Mouse (Mus musculus) lung, embryonic 16.5 days (tissue): Measurements from ENCODE around the gene Cryba1. TPM values are rescaled to one million over a fixed set of nuclear protein-coding genes. Genes with fewer than 3 reads are reported as not detected.
"Not testable (repeated sequence)": the region's sequence is repeated elsewhere in the genome, so short reads cannot be mapped to it uniquely, and the experiment has no call there.

Experiments used
- ATAC-seq: fragments of 200-750 bp; cut with Nextera tagmentation; 2 replicates; pipeline ENCODE4 v1.8.0; 2017; ENCODE audit warnings: low read depth, mild to moderate bottlenecking, moderate library complexity
- H3K27ac ChIP-seq: fragments of 300-500 bp; sonication (generic); 2 replicates; pipeline ENCODE4 v1.5.1; 2014; ENCODE audit warnings: mild to moderate bottlenecking, control low read depth, low read length
- H3K27me3 ChIP-seq: fragments of 300-500 bp; sonication (generic); 2 replicates; pipeline ENCODE4 v1.6.1; 2014; ENCODE audit warnings: low read depth, low read length, mixed read lengths; ENCODE audit not compliant: control insufficient read depth, insufficient read depth
- H3K36me3 ChIP-seq: fragments of 300-500 bp; sonication (generic); 2 replicates; pipeline ENCODE4 v1.6.1; 2014; ENCODE audit warnings: low read length; ENCODE audit not compliant: control insufficient read depth, insufficient read depth
- H3K4me1 ChIP-seq: fragments of 300-500 bp; sonication (generic); replicated peaks from 2 replicates; pipeline ENCODE4 v1.6.1; 2014; ENCODE audit warnings: low read length, mixed read lengths; ENCODE audit not compliant: control insufficient read depth, insufficient read depth
- H3K4me2 ChIP-seq: fragments of 300-500 bp; sonication (generic); 2 replicates; pipeline ENCODE4 v1.6.1; 2014; ENCODE audit warnings: low read depth, low read length, control low read depth
- H3K4me3 ChIP-seq: fragments of 300-500 bp; sonication (generic); 2 replicates; pipeline ENCODE4 v1.5.1; 2014; ENCODE audit warnings: mild to moderate bottlenecking, low read length, control low read depth
- H3K9ac ChIP-seq: fragments of 300-500 bp; sonication (generic); 2 replicates; pipeline ENCODE4 v1.6.1; 2014; ENCODE audit warnings: low read length, control low read depth
- H3K9me3 ChIP-seq: fragments of 300-500 bp; sonication (generic); 2 replicates; pipeline ENCODE4 v1.6.1; 2016; ENCODE audit warnings: low read length; ENCODE audit not compliant: control insufficient read depth
- WGBS: fragments of 180-500 bp; shearing (Covaris S2); extraction: QIAGEN DNeasy Blood & Tissue Kit; methylation state at CpG from one replicate; pipeline ENCODE4 v1.1.7; 2014; 5-methylcytosine and 5-hydroxymethylcytosine counted together
- polyA plus RNA-seq: library from polyadenylated mRNA; unstranded; fragments of >200 nt; fragmentation: Nextera tagmentation; extraction: Ambion mirVana; gene quantifications from 2 replicates; pipeline ENCODE4 v1.2.1, GENCODE M21; 2015

Gene Cryba1
- polyA plus RNA-seq, 1 experiment from 2014 or later: not detected

- Histone ChIP-seq H3K27ac (peak within 1 kb of the TSS; percentile 94), H3K9ac (peak within 1 kb of the TSS; percentile 96), H3K4me1 (peaks cover 38% of the 10 kb centered on the region), H3K4me3 (peak within 1 kb of the TSS; percentile 92), H3K4me2 (peak within 1 kb of the TSS; percentile 67), H3K36me3 (no peaks in the 10 kb centered on the region), H3K9me3 (no peaks in the 10 kb centered on the region), H3K27me3 (no peaks in the 10 kb centered on the region)
- 2% methylated on average over 55 of the region's 79 CpGs for WGBS
- ATAC-seq: peak; percentile 80
Measured at GRCm38 (mm10) chr11:77762783-77763672, 37.9 kb upstream of the Cryba1 start, which contains the start of gene Myo18a. Gene Myo18a, plus strand, starts transcription at chr11:77763246.

DNA sequence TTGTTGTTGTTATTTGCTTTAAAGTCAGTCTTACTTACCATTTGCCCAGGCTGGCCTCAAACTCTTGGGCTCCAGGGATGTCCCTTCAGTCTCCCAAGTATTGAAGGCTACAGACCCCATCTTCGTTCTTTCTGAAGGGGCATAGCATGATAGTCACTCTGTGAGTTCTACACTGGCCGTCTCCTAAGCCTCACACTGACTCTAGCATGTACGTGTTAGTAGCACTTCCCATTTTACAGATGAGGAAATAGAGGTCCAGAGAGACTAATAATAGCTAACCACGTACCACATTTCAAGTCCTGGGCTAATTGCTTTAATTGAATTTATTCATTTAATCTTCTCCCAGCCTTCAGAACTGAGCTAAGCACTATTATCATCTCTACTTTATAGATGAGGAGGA lies 34.9 kb upstream of the Cryba1 start:
- WGBS: 85% methylated on average over 4 of the region's 4 CpGs
- Histone ChIP-seq H3K27ac (no peak overlapping the region), H3K4me2 (no peak overlapping the region), H3K9me3 (no peaks in the 10 kb centered on the region), H3K36me3 (no peaks in the 10 kb centered on the region), H3K4me3 (no peak overlapping the region), H3K9ac (no peak overlapping the region), H3K4me1 (peaks cover 17% of the 10 kb centered on the region), H3K27me3 (no peaks in the 10 kb centered on the region)
- ATAC-seq: no peak

DNA sequence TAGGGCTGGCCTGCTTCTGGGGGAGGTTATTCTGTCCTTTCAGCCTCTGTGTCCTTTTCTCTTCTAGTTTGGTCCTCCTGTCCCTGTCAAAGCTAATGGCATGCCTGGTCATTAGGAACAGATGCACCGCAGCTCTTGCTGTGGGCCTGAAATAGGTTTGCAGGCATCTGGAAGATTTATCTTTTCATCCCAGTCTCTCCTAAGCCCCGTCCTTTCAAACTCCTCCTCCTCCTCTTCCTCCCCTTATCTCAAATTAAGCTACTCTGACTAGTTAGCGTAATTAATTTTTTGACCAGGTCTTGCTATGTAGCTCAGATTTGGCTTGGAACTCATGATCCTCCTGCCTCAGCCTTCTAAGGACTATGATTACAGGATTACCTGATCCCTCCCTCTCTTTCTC lies 28.4 kb upstream of the Cryba1 start:
- Histone ChIP-seq H3K4me3 (no peak overlapping the region), H3K9me3 (no peaks in the 10 kb centered on the region), H3K27me3 (no peaks in the 10 kb centered on the region), H3K9ac (no peak overlapping the region), H3K4me1 (no peaks in the 10 kb centered on the region), H3K27ac (no peak overlapping the region), H3K4me2 (no peak overlapping the region), H3K36me3 (no peaks in the 10 kb centered on the region)
- 68% methylated on average over 3 of the region's 3 CpGs for WGBS
- no peak for ATAC-seq

DNA sequence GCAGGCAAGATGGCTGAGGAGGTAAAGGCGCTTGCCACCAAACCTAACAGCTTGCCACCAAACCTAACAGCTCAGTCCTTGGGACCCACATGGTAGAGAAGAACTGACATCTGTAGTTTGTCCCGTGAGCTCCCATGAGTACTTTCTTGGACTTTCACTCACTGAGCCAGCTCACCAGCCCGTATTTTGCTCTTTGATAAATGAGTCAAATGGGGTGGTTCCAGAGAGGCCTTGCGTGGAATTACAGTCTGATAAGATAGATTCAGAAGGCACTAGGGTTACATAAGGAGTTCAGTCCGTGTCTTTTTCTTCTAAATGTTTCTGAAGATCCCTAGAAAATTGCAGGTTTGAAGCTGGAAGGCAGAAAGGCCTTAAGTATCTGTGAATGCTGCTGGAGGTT lies 27.4 kb upstream of the Cryba1 start:
- H3K9me3 ChIP-seq: no peaks in the 10 kb centered on the region
- no peak overlapping the region for H3K4me2 ChIP-seq
- ATAC-seq: no peak

DNA sequence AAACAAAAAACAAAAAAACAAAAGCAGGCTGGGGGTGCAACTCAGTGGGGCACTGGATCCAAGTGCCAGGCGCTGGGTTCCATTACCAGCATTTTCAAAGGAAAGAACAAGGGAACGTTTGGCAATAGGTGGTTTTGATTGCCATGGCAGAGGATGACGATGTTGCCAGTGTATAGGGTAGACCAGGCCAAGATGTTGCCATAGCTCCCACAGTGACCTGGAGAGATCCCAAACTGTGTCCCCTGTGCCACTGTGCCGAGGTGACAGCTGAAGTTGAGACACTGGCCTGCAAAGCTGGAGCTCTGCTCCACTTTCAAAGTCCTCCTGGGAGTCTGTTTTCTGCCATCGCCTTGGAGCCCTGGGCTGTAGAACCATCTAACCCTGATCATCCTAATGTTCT lies 23.9 kb upstream of the Cryba1 start:
- no peaks in the 10 kb centered on the region for H3K4me1 ChIP-seq
- H3K27me3 ChIP-seq: no peaks in the 10 kb centered on the region
- no peak overlapping the region for H3K4me2 ChIP-seq
- H3K9ac ChIP-seq: no peak overlapping the region
- no peak for ATAC-seq
- no peaks in the 10 kb centered on the region for H3K36me3 ChIP-seq
- 78% methylated on average over 5 of the region's 5 CpGs for WGBS
- H3K9me3 ChIP-seq: no peaks in the 10 kb centered on the region
- no peak overlapping the region for H3K27ac ChIP-seq
- no peak overlapping the region for H3K4me3 ChIP-seq

More for the DNA sequence above, 27.4 kb upstream of the Cryba1 start:
- Histone ChIP-seq H3K36me3 (no peaks in the 10 kb centered on the region), H3K27ac (no peak overlapping the region), H3K9ac (no peak overlapping the region), H3K4me3 (no peak overlapping the region), H3K27me3 (no peaks in the 10 kb centered on the region), H3K4me1 (no peaks in the 10 kb centered on the region)
- WGBS: 61% methylated on average over 5 of the region's 5 CpGs

DNA sequence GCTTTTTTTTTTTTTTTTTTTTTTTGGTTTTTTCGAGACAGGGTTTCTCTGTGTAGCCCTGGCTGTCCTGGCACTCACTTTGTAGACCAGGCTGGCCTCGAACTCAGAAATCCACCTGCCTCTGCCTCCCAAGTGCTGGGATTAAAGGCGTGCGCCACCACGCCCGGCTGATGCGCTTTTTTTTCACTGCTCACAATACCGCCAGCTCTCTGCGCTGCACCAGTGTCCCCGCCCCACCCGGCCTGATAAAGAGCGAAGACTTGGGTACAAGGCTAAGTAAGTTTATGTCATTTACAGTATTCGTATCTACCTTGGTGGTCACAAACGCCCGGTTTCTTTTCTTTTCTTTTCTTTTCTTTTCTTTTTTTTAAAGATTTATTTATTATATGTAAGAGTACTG lies 22.0 kb upstream of the Cryba1 start:
- not testable (repeated sequence) for H3K4me2 ChIP-seq, H3K9ac ChIP-seq, H3K27ac ChIP-seq, H3K4me1 ChIP-seq, ATAC-seq, H3K4me3 ChIP-seq, H3K9me3 ChIP-seq, H3K36me3 ChIP-seq, H3K27me3 ChIP-seq
- WGBS: 94% methylated on average over 13 of the region's 15 CpGs

- Histone ChIP-seq H3K36me3 (no peaks in the 10 kb centered on the region), H3K4me1 (no peaks in the 10 kb centered on the region), H3K9ac (no peak overlapping the region), H3K27me3 (no peaks in the 10 kb centered on the region), H3K4me2 (no peak overlapping the region), H3K4me3 (no peak overlapping the region), H3K27ac (no peak overlapping the region), H3K9me3 (no peaks in the 10 kb centered on the region)
- no peak for ATAC-seq
- 77% methylated on average over 4 of the region's 4 CpGs for WGBS
Measured at GRCm38 (mm10) chr11:77746652-77747051, 21.6 kb upstream of the Cryba1 start.

DNA sequence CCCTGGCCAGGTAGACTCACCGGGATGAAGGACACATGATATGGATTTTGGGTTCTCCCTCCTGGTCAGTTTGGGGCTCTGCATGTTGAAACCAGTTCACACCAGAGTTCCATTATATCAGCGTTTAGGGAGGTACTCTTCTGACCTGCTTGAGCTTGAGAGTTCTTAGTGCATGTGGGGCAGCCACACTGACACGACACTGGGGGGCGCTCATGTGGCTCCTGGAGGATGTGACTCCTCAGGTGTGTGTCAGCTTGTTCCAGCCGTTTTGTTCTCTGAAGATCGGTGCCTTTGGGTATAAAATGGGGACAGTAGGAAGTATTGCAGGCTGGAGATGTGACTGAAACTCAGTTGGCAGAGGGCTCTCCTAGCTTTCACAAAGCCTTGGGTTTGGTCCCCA lies 18.9 kb upstream of the Cryba1 start:
- Histone ChIP-seq H3K4me3 (no peak overlapping the region), H3K9ac (no peak overlapping the region), H3K27me3 (no peaks in the 10 kb centered on the region), H3K9me3 (no peaks in the 10 kb centered on the region), H3K4me1 (no peaks in the 10 kb centered on the region), H3K36me3 (no peaks in the 10 kb centered on the region), H3K4me2 (no peak overlapping the region), H3K27ac (no peak overlapping the region)
- ATAC-seq: no peak
- WGBS: 23% methylated on average over 6 of the region's 6 CpGs

DNA sequence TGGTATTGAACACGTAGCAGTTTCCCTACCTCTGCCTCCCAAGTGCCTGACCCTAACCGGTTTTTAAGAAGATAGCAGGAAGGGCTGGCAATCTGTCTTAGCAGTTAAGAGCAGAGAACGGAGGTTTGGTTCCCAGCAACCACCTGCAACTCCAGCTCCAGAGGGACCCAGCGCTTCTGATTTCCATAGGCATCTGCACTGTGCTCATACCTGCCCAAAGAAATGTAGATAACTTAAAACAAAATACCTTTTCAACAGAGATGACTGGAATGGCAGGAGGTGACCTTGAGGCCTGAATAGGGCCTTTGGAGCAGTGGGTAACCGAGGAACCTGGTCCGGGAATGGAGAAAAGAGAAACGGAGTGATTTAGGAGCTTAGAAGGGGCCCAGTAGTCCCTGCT lies 13.5 kb upstream of the Cryba1 start:
- no peaks in the 10 kb centered on the region for H3K9me3 ChIP-seq
- 49% methylated on average over 7 of the region's 7 CpGs for WGBS
- no peak for ATAC-seq
- no peak overlapping the region for H3K9ac ChIP-seq
- no peak overlapping the region for H3K4me3 ChIP-seq
- H3K36me3 ChIP-seq: no peaks in the 10 kb centered on the region
- no peak overlapping the region for H3K27ac ChIP-seq
- no peaks in the 10 kb centered on the region for H3K27me3 ChIP-seq
- no peak overlapping the region for H3K4me2 ChIP-seq
- H3K4me1 ChIP-seq: no peaks in the 10 kb centered on the region
